Mouse (Mus musculus): ENCODE measurements around the gene Rmdn2.

- TF ChIP-seq CTCF (IDR thresholded peaks at IDR 0.05; ENCODE audit: control insufficient read depth, insufficient read depth, insufficient read length), result no peak
- no peak for TF ChIP-seq MAX (IDR thresholded peaks at IDR 0.05)
- TF ChIP-seq MYOD1 (IDR thresholded peaks at IDR 0.05; ENCODE audit: control insufficient read depth, insufficient read length, low read depth), result no peak
- TF ChIP-seq CEBPB (IDR thresholded peaks at IDR 0.05; ENCODE audit: low read depth), result no peak
Measured at GRCm38 (mm10) chr17:79610163-79610755, 1.4 kb upstream of the Rmdn2 start.
